Mouse (Mus musculus): ENCODE results near the gene 1700011L22Rik.

Gene 1700011L22Rik

GRCm38 (mm10) chr8:79173606-79174005 lies 74.8 kb downstream of the 1700011L22Rik start:
- no peak for DNase-seq (ENCODE audit: low spot score)

- DNase-seq (ENCODE audit: low spot score) = no peak
Measured at GRCm38 (mm10) chr8:79165276-79165675, 83.1 kb downstream of the 1700011L22Rik start.

- no peak for DNase-seq (ENCODE audit: low spot score)
Measured at GRCm38 (mm10) chr8:79164336-79164735, 84.0 kb downstream of the 1700011L22Rik start.

- no peak for DNase-seq (ENCODE audit: low spot score)
Measured at GRCm38 (mm10) chr8:79162533-79163308, 85.6 kb downstream of the 1700011L22Rik start.

GRCm38 (mm10) chr8:79161172-79161778 lies 87.1 kb downstream of the 1700011L22Rik start:
- no peak for DNase-seq (ENCODE audit: low spot score)

Data from c-Kit-positive CD71-positive TER-119-positive erythroid progenitor cells, embryonic 14.5 days (primary cell).